Mouse (Mus musculus) small intestine, adult 2 months (tissue): ENCODE results near the gene Dtx1.

Experiments
- CTCF ChIP-seq: fragments of 200-500 bp; IDR thresholded peaks from 2 replicates; pipeline ENCODE4 v1.5.1; 2012; ENCODE audit warnings: low read depth, mild to moderate bottlenecking, control low read depth, inconsistent platforms, low read length, moderate library complexity, mixed read lengths; ENCODE audit not compliant: insufficient replicate concordance, insufficient read length; ENCODE audit errors: extremely low read depth
- POLR2A ChIP-seq: fragments of 200-500 bp; IDR thresholded peaks from 2 replicates; pipeline ENCODE4 v1.6.1; 2012; ENCODE audit warnings: low read depth, mild to moderate bottlenecking, control low read depth, inconsistent platforms, low read length, moderate library complexity

DNA sequence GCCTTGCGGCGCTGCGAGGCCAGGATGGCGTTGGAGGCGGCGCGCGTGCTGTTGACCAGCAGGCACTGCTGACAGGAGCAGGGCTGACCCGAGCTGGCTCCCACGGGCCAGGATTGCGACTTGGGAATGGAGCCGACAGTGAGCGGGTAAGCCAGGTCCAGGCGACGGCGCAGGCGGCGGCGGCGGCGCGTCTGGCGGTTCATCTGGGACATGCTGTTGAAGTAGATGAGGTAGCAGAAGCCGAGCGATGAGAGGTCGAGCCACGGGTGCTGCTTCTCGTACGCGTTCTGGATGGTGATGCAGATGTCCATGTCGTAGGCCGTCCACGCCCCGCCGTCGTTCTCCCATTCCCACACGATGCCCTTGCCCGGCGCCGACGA lies 17.0 kb downstream of the Dtx1 start:
- TF ChIP-seq CTCF, result no peak
- TF ChIP-seq POLR2A, result no peak
